8 mouse cellular contexts compared by ENCODE assay signal in the genomic region with DNA sequence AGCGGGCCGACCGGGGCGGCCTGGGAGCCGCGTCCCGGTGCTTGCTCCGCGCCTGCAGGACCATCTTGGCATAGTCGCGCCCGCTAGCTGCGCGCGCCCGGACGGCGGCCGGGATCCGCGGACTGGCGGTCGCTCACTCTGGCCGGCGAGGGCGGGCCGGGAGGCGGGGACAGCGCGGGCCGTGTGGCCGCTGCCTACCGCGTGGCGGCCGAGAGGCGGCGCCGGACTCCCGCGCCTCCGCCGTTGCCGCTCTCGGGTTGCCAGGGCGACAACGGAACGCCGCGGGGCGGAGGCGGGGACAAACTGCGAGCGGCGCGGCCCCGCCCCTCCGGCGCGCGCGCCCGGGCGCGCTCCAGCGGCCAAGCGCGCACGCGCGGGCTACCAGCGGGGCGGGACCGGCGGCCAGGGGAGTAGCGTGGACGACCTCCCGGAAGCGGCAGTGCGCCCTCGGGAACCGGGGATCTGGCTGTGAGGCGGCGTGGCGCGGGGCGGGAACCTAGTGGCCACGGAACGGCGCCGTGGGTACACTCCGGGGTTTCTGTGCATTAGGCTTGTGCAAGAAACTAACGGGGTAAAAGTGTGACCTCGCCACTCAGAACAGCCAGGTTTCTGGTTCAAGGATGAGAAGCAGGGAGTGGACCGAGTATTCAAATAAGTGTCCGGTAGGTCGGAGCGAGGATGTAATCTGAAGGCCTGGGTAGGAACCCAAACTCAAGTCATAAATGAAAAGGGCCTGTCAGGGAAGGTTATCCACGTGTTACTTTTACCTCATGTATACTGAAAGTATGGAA. TPM values are rescaled to one million over a fixed set of nuclear protein-coding genes. Genes with fewer than 3 reads are reported as not detected.
DNase-seq lines count a peak whose midpoint lies in the region; ATAC-seq and TF ChIP-seq lines count a peak whose summit lies in the region.

A gene (minus strand): TSS at position 74 of the 791 bp plus-strand sequence.

- H3K36me3 ChIP-seq in G1E (replicated peaks), result peaks cover 22% of the 10 kb centered on the region
- no peaks in the 10 kb centered on the region for H3K36me3 ChIP-seq in forebrain, embryonic 16.5 days (ENCODE audit: control insufficient read depth, insufficient read depth)
- H3K36me3 ChIP-seq in neural tube, embryonic 14.5 days (ENCODE audit: control insufficient read depth, insufficient read depth, low read length), result no peaks in the 10 kb centered on the region
- no peaks in the 10 kb centered on the region for H3K36me3 ChIP-seq in testis, adult 2 months (ENCODE audit: control insufficient read depth, insufficient read depth, low read length)

- WGBS in forebrain, embryonic 16.5 days, result under 1% methylated on average over 96 of the region's 99 CpGs
- 0% methylated on average over 79 of the region's 99 CpGs for WGBS in neural tube, embryonic 14.5 days

- H3K4me3 ChIP-seq in G1E (ENCODE audit: low read depth, low read length), result peak within 1 kb of the TSS; percentile 86
- H3K4me3 ChIP-seq in forebrain, embryonic 16.5 days (replicated peaks; ENCODE audit: low read length), result peak within 1 kb of the TSS; percentile 63
- peak within 1 kb of the TSS; percentile 70 for H3K4me3 ChIP-seq in neural tube, embryonic 14.5 days (ENCODE audit: low read depth, low read length)
- H3K4me3 ChIP-seq in testis, adult 2 months (ENCODE audit: control insufficient read depth, low read depth, low read length), result peak within 1 kb of the TSS; percentile 95

- peak within 1 kb of the TSS; percentile 86 for H3K9ac ChIP-seq in forebrain, embryonic 16.5 days (replicated peaks; ENCODE audit: low read depth, low read length)
- H3K9ac ChIP-seq in neural tube, embryonic 14.5 days (replicated peaks; ENCODE audit: low read depth, low read length), result peak within 1 kb of the TSS; percentile 73

- intact Hi-C loops in heart, postnatal 36 days (cut with DNase I), result no loop called here

- peak within 1 kb of the TSS; percentile 91 for H3K27ac ChIP-seq in forebrain, embryonic 16.5 days (ENCODE audit: low read length)
- H3K27ac ChIP-seq in neural tube, embryonic 14.5 days (ENCODE audit: low read depth, low read length), result peak within 1 kb of the TSS; percentile 87
- peak within 1 kb of the TSS; percentile 98 for H3K27ac ChIP-seq in testis, adult 2 months (ENCODE audit: control insufficient read depth, insufficient read depth, low read depth, low read length)

- peak within 1 kb of the TSS; percentile 79 for H3K4me2 ChIP-seq in forebrain, embryonic 16.5 days (ENCODE audit: low read length)
- peak within 1 kb of the TSS; percentile 75 for H3K4me2 ChIP-seq in neural tube, embryonic 14.5 days (ENCODE audit: low read depth, low read length)

- no peaks in the 10 kb centered on the region for H3K9me3 ChIP-seq in G1E (replicated peaks)
- H3K9me3 ChIP-seq in forebrain, embryonic 16.5 days (ENCODE audit: control insufficient read depth, low read length), result no peaks in the 10 kb centered on the region
- no peaks in the 10 kb centered on the region for H3K9me3 ChIP-seq in neural tube, embryonic 14.5 days (ENCODE audit: control insufficient read depth, low read length)

- peak; percentile 64 for TF ChIP-seq POLR2A in testis, adult 2 months (IDR thresholded peaks at IDR 0.05; ENCODE audit: control insufficient read depth, low read depth, low read length)

- H3K27me3 ChIP-seq in G1E (ENCODE audit: insufficient read depth, low read length), result no peaks in the 10 kb centered on the region
- H3K27me3 ChIP-seq in forebrain, embryonic 16.5 days (replicated peaks; ENCODE audit: control insufficient read depth, insufficient read depth, low read length), result no peaks in the 10 kb centered on the region
- H3K27me3 ChIP-seq in neural tube, embryonic 14.5 days (ENCODE audit: control insufficient read depth, insufficient read depth, low read length), result no peaks in the 10 kb centered on the region
- H3K27me3 ChIP-seq in testis, adult 2 months (ENCODE audit: control insufficient read depth, insufficient read depth, low read length), result no peaks in the 10 kb centered on the region

- peak; percentile 65 for ATAC-seq in G1E (ENCODE audit: extremely low read depth, insufficient number of reproducible peaks, low FRiP score, poor library complexity, severe bottlenecking)
- ATAC-seq in forebrain, embryonic 16.5 days, result peak; percentile 97
- ATAC-seq in neural tube, embryonic 14.5 days (ENCODE audit: low read depth), result peak; percentile 98

- H3K4me1 ChIP-seq in G1E (ENCODE audit: insufficient read depth, low read depth, low read length), result peaks cover 43% of the 10 kb centered on the region
- H3K4me1 ChIP-seq in forebrain, embryonic 16.5 days (replicated peaks; ENCODE audit: control insufficient read depth, insufficient read depth, low read length), result peaks cover 17% of the 10 kb centered on the region
- 0 out of 2 replicates have a peak, but pooled peaks cover 2% of the 10 kb centered on the region for H3K4me1 ChIP-seq in neural tube, embryonic 14.5 days (ENCODE audit: control insufficient read depth, insufficient read depth, low read length)
- H3K4me1 ChIP-seq in testis, adult 2 months (ENCODE audit: control insufficient read depth, insufficient read depth, low read length), result peaks cover 6% of the 10 kb centered on the region; the same call in 1 of the 2 replicates

- peak; percentile 87 for DNase-seq in G1E (ENCODE audit: low spot score)
- DNase-seq in cerebellum, adult 18-20 months, result peak; percentile 92 to 97
- peak; percentile 95 to 96 for DNase-seq in heart, postnatal 36 days
- peak; percentile 86 to 93 for DNase-seq in layer of hippocampus, adult 18-20 months (ENCODE audit: low spot score in 2 of 2)
- DNase-seq in lung, adult 18-20 months, result peak; percentile 92 to 93

- TF ChIP-seq CTCF in G1E (IDR thresholded peaks at IDR 0.05; ENCODE audit: low read depth, low read length), result no peak
- TF ChIP-seq CTCF in testis, adult 2 months (IDR thresholded peaks at IDR 0.05; ENCODE audit: control insufficient read depth, insufficient read depth, insufficient replicate concordance, low read depth, low read length), result no peak

RNA-seq across cellular contexts. Expression of the gene that starts here (rescaled TPM):
- 31.4 and 36.3 TPM in 2 replicates for total RNA-seq in G1E (2014; fragmentation: Nextera tagmentation)
- total RNA-seq in G1E (2017), result 42.6 and 42.8 TPM in 2 replicates
- 14.3 and 15.7 TPM in 2 replicates for polyA plus RNA-seq in G1E (2012)
- 26.2 and 28.2 TPM in 2 replicates for polyA plus RNA-seq in forebrain, embryonic 16.5 days (2015; fragmentation: Nextera tagmentation; extraction: Ambion mirVana)
- 1 to 10 TPM; 8.3 to 9.0 TPM for total RNA-seq in heart, postnatal 36 days (2021)
- total RNA-seq in layer of hippocampus, adult 18-20 months (2021), result 10 to 100 TPM; 42.3 to 45.7 TPM
- polyA plus RNA-seq in neural tube, embryonic 14.5 days (2014; fragmentation: Nextera tagmentation; extraction: Ambion mirVana), result 12.7 and 13.1 TPM in 2 replicates
- polyA plus RNA-seq in testis, adult 2 months (2012; rRNA removed), result 29.1 and 34.6 TPM in 2 replicates

Comparison
In these comparisons a context has a peak if more than half of its experiments do, and no peak if none do; other contexts are left out.
1. Peak in every context shown above with its lines: DNase-seq, ATAC-seq, H3K4me3 ChIP-seq and H3K27ac ChIP-seq.